Mouse (Mus musculus): ENCODE measurements around the gene Calcb.

GRCm38 (mm10) chr7:114762660-114763059 is 44.2 kb downstream of the Calcb start:
- TF ChIP-seq CTCF (IDR thresholded peaks at IDR 0.05; ENCODE audit: insufficient read depth, low read length) = no peak
- TF ChIP-seq POLR2A (IDR thresholded peaks at IDR 0.05; ENCODE audit: borderline replicate concordance, extremely low read depth, low read depth, low read length) = no peak
